Mouse (Mus musculus) stomach, embryonic 14.5 days (tissue): ENCODE measurements around the gene Pnliprp1. TPM values are rescaled to one million over a fixed set of nuclear protein-coding genes. Genes with fewer than 3 reads are reported as not detected.
A peak's percentile ranks its signal among the peaks of the same experiment; 100 is the strongest.

Source experiments
- ATAC-seq: fragments of 200-750 bp; cut with Nextera tagmentation; 2 replicates; pipeline ENCODE4 v1.8.0; 2017; ENCODE audit warnings: low read depth, moderate TSS enrichment; ENCODE audit not compliant: insufficient number of reproducible peaks, insufficient read depth, low FRiP score
- H3K27ac ChIP-seq: fragments of 300-500 bp; sonication (generic); 2 replicates; pipeline ENCODE4 v1.5.1; 2014; ENCODE audit warnings: mild to moderate bottlenecking, low read length, moderate library complexity, mixed read lengths
- H3K27me3 ChIP-seq: fragments of 300-500 bp; sonication (generic); 2 replicates; pipeline ENCODE4 v1.6.1; 2014; ENCODE audit warnings: low read length, control low read depth, mixed read lengths; ENCODE audit not compliant: control insufficient read depth, insufficient read depth
- H3K36me3 ChIP-seq: fragments of 300-500 bp; sonication (generic); 2 replicates; pipeline ENCODE4 v1.6.1; 2014; ENCODE audit warnings: mild to moderate bottlenecking, control low read depth, low read length, moderate library complexity, mixed read lengths; ENCODE audit not compliant: control insufficient read depth, insufficient read depth
- H3K4me1 ChIP-seq: fragments of 300-500 bp; sonication (generic); 2 replicates; pipeline ENCODE4 v1.6.1; 2014; ENCODE audit warnings: low read length, control low read depth, mixed read lengths; ENCODE audit not compliant: control insufficient read depth, insufficient read depth
- H3K4me2 ChIP-seq: fragments of 300-500 bp; sonication (generic); replicated peaks from 2 replicates; pipeline ENCODE4 v1.6.1; 2014; ENCODE audit warnings: low read depth, low read length, control low read depth
- H3K4me3 ChIP-seq: fragments of 300-500 bp; sonication (generic); 2 replicates; pipeline ENCODE4 v1.5.1; 2014; ENCODE audit warnings: low read depth, low read length, control low read depth
- H3K9ac ChIP-seq: fragments of 300-500 bp; sonication (generic); replicated peaks from 2 replicates; pipeline ENCODE4 v1.6.1; 2014; ENCODE audit warnings: low read depth, mild to moderate bottlenecking, control low read depth, low read length, moderate library complexity, mixed read lengths
- H3K9me3 ChIP-seq: fragments of 300-500 bp; sonication (generic); 2 replicates; pipeline ENCODE4 v1.6.1; 2016; ENCODE audit warnings: low read depth, low read length, control low read depth; ENCODE audit not compliant: control insufficient read depth
- whole genome bisulfite sequencing: fragments of 180-500 bp; shearing (Covaris S2); extraction: QIAGEN DNeasy Blood & Tissue Kit; methylation state at CpG from one replicate; pipeline ENCODE4 v1.1.7; 2014; 5-methylcytosine and 5-hydroxymethylcytosine counted together
- polyA plus RNA-seq: library from polyadenylated mRNA; unstranded; fragments of >200 nt; fragmentation: Nextera tagmentation; extraction: Ambion mirVana; gene quantifications from 2 replicates; pipeline ENCODE4 v1.2.1, GENCODE M21; 2014

The Pnliprp1 gene
- polyA plus RNA-seq, 1 experiment from 2014 or later: not detected

DNA sequence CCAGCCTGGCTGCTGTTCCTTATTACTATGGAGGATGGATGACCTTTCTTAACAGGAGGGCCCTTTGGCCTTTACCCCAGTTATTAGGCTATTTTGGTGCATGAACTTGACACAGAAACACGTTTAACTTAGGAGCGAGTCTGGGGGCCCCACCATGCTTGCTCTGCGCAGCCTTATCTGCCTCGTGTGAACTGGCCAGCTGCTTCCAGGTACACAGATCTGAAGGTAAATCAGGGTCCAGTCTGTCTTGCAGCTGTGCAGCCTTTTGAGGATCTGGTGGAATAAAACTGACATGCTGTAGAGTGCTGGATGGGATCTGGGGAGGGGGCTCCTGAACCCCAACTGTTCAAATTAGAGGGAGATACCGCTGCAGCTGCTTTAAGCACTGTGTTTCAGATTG, 931 bp upstream of the Pnliprp1 start:
- no peaks in the 10 kb centered on the region for H3K9me3 ChIP-seq
- no peak overlapping the region for H3K4me2 ChIP-seq
- no peaks in the 10 kb centered on the region for H3K27me3 ChIP-seq
- H3K9ac ChIP-seq: no peak overlapping the region
- no peak for ATAC-seq
- H3K4me1 ChIP-seq: peaks cover 13% of the 10 kb centered on the region
- WGBS: 56% methylated on average over 5 of the region's 5 CpGs
- H3K4me3 ChIP-seq: no peak overlapping the region
- H3K27ac ChIP-seq: peak overlapping the region; percentile 67; the same call in 1 of the 2 replicates
- no peaks in the 10 kb centered on the region for H3K36me3 ChIP-seq

DNA sequence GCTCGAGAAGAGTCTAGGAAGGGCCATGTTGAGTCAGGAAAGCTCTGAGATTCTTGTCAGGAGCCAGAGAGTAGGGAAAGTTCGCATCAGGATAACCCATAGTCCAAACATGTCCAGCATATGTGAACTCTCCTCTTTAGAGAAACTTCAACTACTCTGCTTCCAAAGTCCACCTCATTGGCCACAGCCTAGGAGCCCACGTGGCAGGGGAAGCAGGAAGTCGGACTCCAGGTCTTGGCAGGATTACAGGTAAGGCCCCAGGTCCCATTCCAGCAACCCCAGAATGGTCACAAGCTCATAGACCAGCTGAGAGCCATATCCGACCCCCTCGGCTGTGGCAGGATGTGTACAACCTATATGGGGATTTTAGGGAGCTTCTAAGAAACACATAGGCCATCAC, 4.5 kb downstream of the Pnliprp1 start:
- H3K36me3 ChIP-seq: no peaks in the 10 kb centered on the region
- ATAC-seq: no peak
- no peak overlapping the region for H3K4me3 ChIP-seq
- no peaks in the 10 kb centered on the region for H3K27me3 ChIP-seq
- H3K4me1 ChIP-seq: peaks cover 7% of the 10 kb centered on the region
- WGBS: 80% methylated on average over 6 of the region's 6 CpGs
- no peak overlapping the region for H3K4me2 ChIP-seq
- no peak overlapping the region for H3K27ac ChIP-seq
- H3K9ac ChIP-seq: no peak overlapping the region
- no peaks in the 10 kb centered on the region for H3K9me3 ChIP-seq

DNA sequence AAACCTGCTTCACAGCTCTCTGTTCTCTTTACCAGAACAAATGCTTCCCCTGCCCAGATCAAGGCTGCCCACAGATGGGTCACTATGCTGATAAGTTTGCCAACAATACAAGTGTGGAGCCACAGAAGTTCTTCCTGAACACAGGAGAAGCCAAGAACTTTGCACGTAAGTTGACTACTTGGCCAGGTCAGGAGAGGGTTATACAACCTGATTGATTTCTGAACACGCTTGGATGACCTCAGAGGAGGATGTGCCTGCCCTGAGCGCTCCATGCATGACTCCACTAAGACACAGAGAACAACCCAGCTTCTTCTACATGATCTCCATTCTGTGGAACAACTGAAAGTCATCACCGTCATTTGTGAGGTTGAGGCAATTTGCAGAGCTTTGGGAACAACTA, 9.4 kb downstream of the Pnliprp1 start:
- 94% methylated on average over 4 of the region's 4 CpGs for WGBS

DNA sequence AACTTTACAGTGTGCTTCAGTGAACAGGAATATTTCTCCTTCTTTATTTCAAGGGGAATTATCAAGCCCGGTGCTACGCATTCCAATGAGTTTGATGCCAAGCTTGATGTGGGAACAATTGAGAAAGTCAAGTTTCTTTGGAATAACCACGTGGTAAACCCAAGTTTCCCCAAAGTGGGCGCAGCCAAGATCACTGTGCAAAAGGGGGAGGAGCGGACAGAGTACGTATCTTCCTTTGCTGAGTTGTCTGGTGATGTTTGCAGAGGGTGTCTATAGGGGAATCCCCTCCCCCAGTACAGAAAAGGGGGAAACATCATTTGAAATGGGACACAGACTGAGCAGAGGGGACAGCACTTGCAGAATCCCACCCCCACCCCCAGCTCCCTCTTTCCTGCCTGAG, 12.3 kb downstream of the Pnliprp1 start:
- WGBS: 75% methylated on average over 6 of the region's 6 CpGs
- Histone ChIP-seq H3K9ac (no peak overlapping the region), H3K27ac (no peak overlapping the region), H3K4me2 (no peak overlapping the region), H3K27me3 (no peaks in the 10 kb centered on the region), H3K4me1 (no peaks in the 10 kb centered on the region), H3K36me3 (no peaks in the 10 kb centered on the region), H3K9me3 (no peaks in the 10 kb centered on the region), H3K4me3 (no peak overlapping the region)
- no peak for ATAC-seq

More for the DNA sequence above, 9.4 kb downstream of the Pnliprp1 start:
- H3K36me3 ChIP-seq: no peaks in the 10 kb centered on the region
- no peaks in the 10 kb centered on the region for H3K27me3 ChIP-seq
- H3K4me1 ChIP-seq: no peaks in the 10 kb centered on the region
- no peak overlapping the region for H3K9ac ChIP-seq
- no peak overlapping the region for H3K4me2 ChIP-seq
- H3K9me3 ChIP-seq: no peaks in the 10 kb centered on the region
- no peak overlapping the region for H3K27ac ChIP-seq
- no peak overlapping the region for H3K4me3 ChIP-seq
- ATAC-seq: no peak

DNA sequence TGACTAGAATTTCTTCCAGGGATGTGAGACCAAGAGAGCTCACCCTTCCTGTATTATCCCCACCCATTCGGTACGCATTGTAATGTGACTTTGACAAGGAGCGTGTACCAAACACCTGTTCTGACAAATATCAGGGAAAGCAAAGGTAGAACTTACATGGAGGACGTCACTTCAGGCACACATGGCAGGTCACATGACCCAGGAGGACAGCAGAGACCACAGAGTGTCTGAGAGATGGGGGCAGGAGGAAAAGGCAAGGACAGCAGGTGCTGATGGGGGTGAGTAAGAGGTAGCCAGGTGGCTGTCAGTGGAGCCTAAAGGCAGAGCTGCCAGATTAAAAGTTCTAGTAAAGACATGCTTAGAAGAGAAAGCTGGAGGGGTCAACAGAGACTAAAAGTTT, 14.0 kb downstream of the Pnliprp1 start:
- H3K4me3 ChIP-seq: no peak overlapping the region
- no peaks in the 10 kb centered on the region for H3K4me1 ChIP-seq
- no peak overlapping the region for H3K9ac ChIP-seq
- H3K27me3 ChIP-seq: no peaks in the 10 kb centered on the region
- H3K4me2 ChIP-seq: no peak overlapping the region
- H3K36me3 ChIP-seq: no peaks in the 10 kb centered on the region
- ATAC-seq: no peak
- WGBS: 80% methylated on average over 4 of the region's 4 CpGs
- no peaks in the 10 kb centered on the region for H3K9me3 ChIP-seq
- no peak overlapping the region for H3K27ac ChIP-seq

DNA sequence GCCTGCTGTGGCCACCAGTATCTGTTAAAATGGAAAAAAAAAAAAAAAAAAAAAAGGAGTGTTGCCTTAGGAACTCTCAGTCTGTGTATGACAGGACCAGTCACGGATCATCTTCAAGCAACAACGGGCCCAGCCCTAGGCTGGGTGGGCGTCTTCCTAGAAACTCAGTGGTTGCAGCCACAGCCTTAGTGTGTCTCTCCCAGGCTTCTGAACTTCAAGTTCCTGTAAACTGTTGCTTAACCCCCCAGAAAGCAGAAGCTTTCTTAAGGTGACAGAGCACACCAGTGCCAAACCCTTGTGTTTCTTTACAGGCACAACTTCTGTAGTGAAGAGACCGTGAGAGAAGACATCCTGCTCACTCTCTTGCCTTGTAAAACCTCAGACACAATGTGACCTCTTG, 15.0 kb downstream of the Pnliprp1 start:
- no peaks in the 10 kb centered on the region for H3K36me3 ChIP-seq
- H3K4me3 ChIP-seq: no peak overlapping the region
- no peak for ATAC-seq
- H3K9ac ChIP-seq: no peak overlapping the region
- H3K4me2 ChIP-seq: no peak overlapping the region
- no peak overlapping the region for H3K27ac ChIP-seq
- 60% methylated on average over 4 of the region's 4 CpGs for WGBS
- no peaks in the 10 kb centered on the region for H3K9me3 ChIP-seq
- H3K27me3 ChIP-seq: no peaks in the 10 kb centered on the region
- H3K4me1 ChIP-seq: no peaks in the 10 kb centered on the region

DNA sequence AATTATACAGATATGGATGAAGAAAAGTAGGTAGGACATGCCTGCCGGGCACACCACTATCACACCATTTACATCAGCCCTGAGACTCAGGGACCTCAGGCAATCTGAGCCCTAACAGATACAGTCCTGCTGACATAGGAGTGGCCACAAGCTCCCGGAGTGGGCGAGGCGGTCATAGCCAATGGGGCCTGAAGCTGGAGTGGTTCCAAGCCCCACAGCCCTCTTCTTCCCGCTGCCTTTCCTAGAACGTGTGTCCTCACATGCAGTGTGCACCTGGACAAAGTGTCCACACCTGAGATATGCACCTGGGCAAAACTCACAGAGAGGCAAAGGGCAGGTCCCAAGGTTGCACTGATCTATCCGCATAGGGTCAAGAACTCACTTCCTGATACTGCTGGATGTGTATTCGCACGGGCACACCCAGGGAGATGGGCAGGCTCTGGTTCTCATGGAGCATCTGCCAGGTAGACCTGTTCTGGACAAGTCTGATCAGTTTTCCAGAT, 18.9 kb downstream of the Pnliprp1 start:
- 82% methylated on average over 9 of the region's 9 CpGs for WGBS
- H3K36me3 ChIP-seq: no peaks in the 10 kb centered on the region
- no peak overlapping the region for H3K4me2 ChIP-seq
- H3K4me1 ChIP-seq: no peaks in the 10 kb centered on the region
- no peak overlapping the region for H3K4me3 ChIP-seq
- ATAC-seq: no peak
- H3K9ac ChIP-seq: no peak overlapping the region
- H3K9me3 ChIP-seq: no peaks in the 10 kb centered on the region
- H3K27ac ChIP-seq: no peak overlapping the region
- H3K27me3 ChIP-seq: no peaks in the 10 kb centered on the region

DNA sequence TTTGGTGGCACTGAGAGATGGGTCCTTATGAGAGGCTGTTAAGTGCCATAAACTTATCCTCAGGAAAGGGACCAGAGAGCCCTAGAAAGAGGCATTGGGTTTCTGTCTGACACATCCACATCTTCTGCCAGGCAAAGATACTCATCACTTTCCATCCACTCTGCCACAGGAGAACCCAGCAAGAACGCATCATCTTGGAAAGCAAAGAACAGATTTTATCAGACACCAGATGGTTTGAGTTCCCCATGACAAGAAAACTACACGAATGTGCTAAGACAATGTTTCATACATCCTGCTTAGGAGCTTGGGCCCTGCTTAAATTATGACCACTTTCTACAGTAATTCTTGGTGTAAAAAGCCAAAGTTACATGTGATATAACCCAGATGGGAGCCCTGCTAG, 22.1 kb downstream of the Pnliprp1 start:
- Histone ChIP-seq H3K27me3 (no peaks in the 10 kb centered on the region), H3K4me3 (no peak overlapping the region), H3K9ac (no peak overlapping the region), H3K4me2 (no peak overlapping the region), H3K36me3 (no peaks in the 10 kb centered on the region), H3K27ac (no peak overlapping the region), H3K9me3 (no peaks in the 10 kb centered on the region), H3K4me1 (no peaks in the 10 kb centered on the region)
- 55% methylated on average over 2 of the region's 2 CpGs for WGBS
- no peak for ATAC-seq

DNA sequence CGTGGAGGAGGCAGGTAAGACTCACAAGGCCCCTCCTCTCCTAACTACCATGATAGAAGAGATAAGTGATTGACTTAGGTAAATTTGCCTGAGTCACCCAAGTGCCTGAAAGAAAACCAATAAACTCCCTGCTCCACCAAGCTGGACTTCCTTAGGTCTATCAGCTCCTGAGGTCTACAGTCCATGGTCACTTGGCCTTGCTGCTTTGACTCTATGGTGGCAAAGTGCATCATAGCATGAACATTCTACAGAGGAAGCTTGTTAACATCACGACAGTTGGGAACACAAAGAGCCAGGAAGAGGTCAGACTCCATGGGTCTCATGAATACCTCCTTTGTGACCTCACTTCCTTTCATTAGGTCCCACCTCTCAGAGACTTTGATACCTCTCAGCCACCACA, 22.8 kb downstream of the Pnliprp1 start:
- WGBS: 55% methylated on average over 2 of the region's 2 CpGs
- Histone ChIP-seq H3K4me3 (no peak overlapping the region), H3K36me3 (no peaks in the 10 kb centered on the region), H3K9ac (no peak overlapping the region), H3K9me3 (no peaks in the 10 kb centered on the region), H3K4me2 (no peak overlapping the region), H3K27me3 (no peaks in the 10 kb centered on the region), H3K4me1 (no peaks in the 10 kb centered on the region), H3K27ac (no peak overlapping the region)
- no peak for ATAC-seq
